Mouse (Mus musculus): ENCODE data around the gene Rgs10.
"Not testable (repeated sequence)": the region's sequence is repeated elsewhere in the genome, so short reads cannot be mapped to it uniquely, and the experiment has no call there.

The Rgs10 gene

DNA sequence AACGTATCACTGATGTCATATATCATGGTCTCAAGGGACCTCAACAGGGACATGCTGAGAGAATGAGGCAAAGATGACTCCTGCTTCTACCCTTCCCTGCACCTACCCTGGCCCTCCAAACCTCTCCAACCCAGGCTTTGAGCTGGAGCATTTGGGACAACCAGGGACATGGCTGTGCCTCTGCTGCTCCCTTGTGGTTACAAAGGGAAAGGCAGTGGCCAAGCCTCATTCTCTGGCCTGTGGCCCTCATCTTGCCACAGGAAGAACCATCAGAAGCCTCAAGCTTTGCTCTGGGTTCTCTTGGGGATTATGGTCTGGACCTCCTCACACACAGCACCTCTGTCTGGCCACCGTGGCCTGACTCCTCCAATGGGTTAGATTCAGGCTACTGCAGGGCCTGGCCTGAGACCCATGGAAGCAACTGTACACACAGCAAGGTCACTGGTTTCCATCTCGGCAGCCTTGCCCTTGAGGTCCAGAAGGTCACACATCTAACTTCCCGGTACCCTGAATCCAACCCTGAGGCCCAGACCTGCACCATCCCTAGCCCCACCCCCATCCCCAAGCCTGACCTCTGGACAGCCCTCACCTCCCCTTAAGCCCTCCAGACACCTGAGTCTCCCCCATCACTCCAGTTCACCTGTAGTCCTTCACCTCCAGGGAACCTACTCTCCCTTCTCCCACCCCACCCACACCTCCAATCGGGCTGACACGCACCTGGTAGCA is 73.5 kb downstream of the Rgs10 start:
- CTCF ChIA-PET, result interaction anchor here (0.5 to 2.6 kb wide), 52 partner anchors 10 to 670 kb away, joined by 3 to 27 read pairs (median 4); partner anchors contain the start of genes Tgfb1i1 (in 4 of the 4), Armc5 (in 2 of the 4), Pycard (in 2 of the 4) and 9130023H24Rik (in 1 of the 4)
- POLR2A ChIA-PET, result interaction anchor here in 3 of 4 experiments (0.7 to 1.7 kb wide), 15 partner anchors 9 to 410 kb away, joined by 3 to 5 read pairs (median 3); partner anchors contain the start of genes 9130023H24Rik (in 2 of the 3) and Armc5 (in 1 of the 3)

DNA sequence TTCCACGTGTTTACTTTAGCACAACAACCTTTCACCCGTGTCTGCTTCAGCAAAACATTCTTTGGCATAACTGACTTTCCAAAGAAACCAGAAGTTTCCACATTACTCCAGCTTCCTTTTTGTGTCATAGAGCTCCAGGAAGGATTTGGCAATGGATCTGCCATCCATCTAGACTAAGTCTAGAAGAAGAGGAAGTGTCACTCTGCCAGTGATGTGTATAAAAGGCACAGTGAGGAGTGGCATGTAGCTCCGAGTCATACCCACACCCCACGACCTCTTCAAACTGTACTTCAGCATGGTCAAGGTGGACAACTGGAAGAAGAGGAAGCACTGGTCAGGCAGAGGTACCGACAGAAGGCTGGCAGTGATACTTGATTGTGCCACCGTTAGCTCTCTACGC is 74.1 kb downstream of the Rgs10 start:
- ChIA-PET POLR2A (interaction anchor here in 3 of 4 experiments (0.7 to 1.7 kb wide), 11 partner anchors 13 to 409 kb away, joined by 3 to 5 read pairs (median 3); partner anchors contain the start of gene 9130023H24Rik (in 2 of the 3)), CTCF (interaction anchor here (0.5 to 2.6 kb wide), 42 partner anchors 11 to 670 kb away, joined by 3 to 27 read pairs (median 4); partner anchors contain the start of genes Tgfb1i1 (in 4 of the 4), Armc5 (in 2 of the 4), Pycard (in 2 of the 4) and 9130023H24Rik (in 1 of the 4))

DNA sequence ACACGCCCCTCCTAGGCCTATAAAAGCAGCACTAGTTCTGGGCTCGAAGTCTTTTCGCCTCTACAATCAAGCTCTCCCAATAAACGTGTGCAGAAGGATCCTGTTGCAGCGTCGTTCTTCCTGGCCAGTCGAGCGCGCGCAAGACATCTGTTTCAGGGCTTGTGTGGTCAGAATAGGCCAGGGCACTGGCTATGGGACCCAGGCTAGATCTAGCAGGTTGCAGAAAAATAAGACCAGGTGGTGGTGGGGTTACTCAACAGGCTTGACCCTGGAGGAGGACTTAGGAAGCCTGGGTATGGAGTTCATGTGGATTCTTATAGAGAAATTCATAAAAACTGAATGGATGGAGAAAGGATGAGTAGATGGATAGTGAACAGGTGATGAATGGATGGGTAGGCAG is 75.9 kb downstream of the Rgs10 start:
- CTCF ChIA-PET, POLR2A ChIA-PET: not testable (repeated sequence)

DNA sequence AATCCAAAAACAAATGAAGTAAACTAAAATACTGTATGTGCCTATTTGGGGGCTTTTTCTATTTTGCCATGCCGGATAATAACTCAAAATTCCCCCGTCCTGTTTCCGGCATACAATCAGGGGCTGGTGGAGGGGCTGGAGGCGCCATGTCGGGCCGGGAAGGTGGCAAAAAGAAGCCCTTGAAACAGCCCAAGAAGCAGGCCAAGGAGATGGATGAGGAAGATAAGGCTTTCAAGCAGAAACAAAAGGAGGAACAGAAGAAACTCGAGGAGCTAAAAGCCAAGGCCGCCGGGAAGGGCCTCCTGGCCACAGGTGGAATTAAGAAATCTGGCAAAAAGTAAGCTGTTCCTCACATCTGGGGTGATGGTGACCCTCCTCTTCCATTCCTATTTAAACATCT is 78.2 kb downstream of the Rgs10 start:
- POLR2A ChIA-PET, result interaction anchor here in 1 of 4 experiments (0.6 to 1.2 kb wide), 3 partner anchors 7 to 306 kb away, joined by 3 to 6 read pairs (median 3); no protein-coding TSS in a partner anchor
- CTCF ChIA-PET, result not testable (repeated sequence)

DNA sequence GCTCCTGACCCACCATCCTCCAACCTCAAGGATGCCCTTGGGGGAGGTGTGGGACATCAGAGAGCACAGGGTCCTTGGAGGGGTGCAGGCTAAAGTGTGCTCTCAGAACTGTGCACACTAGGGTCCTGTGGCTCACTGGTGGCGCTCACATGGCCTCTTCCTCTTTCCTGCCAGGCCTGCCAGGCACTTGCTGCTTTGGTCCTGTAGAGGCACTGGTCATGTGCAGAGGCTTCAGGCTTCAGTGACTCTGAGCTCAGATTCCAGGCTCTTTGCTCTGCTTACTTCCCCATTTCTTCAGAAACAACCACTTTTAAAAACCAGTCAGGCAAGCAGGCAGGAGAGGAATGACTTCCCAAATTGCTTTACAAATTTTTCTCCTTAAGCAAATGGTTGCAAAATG is 85.7 kb downstream of the Rgs10 start:
- ChIA-PET POLR2A (interaction anchor here in 1 of 4 experiments (0.7 to 1.0 kb wide), 3 partner anchors 8 to 163 kb away, joined by 3 to 5 read pairs (median 4); no protein-coding TSS in a partner anchor), CTCF (interaction anchor here in 1 of 4 experiments (1.2 to 1.9 kb wide), 2 partner anchors 12 to 24 kb away, joined by 3 to 6 read pairs; no protein-coding TSS in a partner anchor)

DNA sequence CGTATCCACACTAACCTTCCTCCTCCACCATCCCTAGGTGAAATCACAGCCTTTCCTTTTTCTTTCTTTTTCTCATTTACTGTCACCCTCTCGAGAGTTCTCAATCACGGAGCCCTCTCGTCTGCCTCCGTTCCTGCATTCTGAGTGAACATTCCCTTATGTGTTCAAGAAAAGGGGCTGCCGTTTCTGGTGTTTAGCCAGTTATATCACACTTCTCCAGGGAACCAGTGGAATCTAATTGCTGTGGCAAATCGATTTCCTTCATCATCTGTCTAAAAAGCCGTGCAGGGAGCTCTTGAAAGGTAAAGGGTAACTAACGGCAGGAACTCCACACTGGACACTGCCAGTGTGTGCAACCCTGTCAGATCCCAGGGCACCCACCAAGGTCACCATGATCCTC is 87.6 kb downstream of the Rgs10 start:
- POLR2A ChIA-PET, result interaction anchor here in 2 of 4 experiments (0.6 to 1.0 kb wide), 4 partner anchors 27 to 1138 kb away, joined by 3 to 8 read pairs (median 4); no protein-coding TSS in a partner anchor

DNA sequence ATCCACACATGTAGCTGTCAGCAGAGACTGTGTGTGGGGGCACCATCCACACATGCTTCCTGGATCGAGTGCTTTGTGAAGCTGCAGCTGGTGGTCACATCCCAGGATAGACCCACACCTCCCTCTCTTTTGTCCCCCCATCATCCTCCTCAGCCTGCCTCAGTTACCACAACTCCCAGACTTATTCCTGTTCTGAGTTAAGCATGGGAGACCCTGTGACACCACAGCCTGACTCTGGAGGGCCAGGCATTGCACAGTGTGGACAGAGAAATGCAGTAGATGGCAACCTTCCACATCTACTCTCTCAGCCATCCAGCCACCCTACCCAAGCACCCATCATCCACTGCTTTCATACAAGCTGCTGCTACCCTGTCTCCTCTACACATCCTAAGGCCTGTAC is 93.6 kb downstream of the Rgs10 start:
- ChIA-PET POLR2A (interaction anchor here in 3 of 4 experiments (0.6 to 0.9 kb wide), 3 partner anchors 24 to 198 kb away, joined by 3 read pairs; partner anchors contain the start of genes Bag3 (in 1 of the 3) and Tgfb1i1 (in 1 of the 3)), CTCF (no interaction called here)

More for the DNA sequence above, 87.6 kb downstream of the Rgs10 start:
- CTCF ChIA-PET, result interaction anchor here in 2 of 4 experiments (0.5 to 1.3 kb wide), 3 partner anchors 14 to 95 kb away, joined by 4 to 5 read pairs (median 4); no protein-coding TSS in a partner anchor
